Mouse (Mus musculus): ENCODE data around the gene Myof. TPM values are rescaled to one million over a fixed set of nuclear protein-coding genes. Genes with fewer than 3 reads are reported as not detected.

The Myof gene
- polyA plus RNA-seq (2015; fragmentation: Illumina TruSeq; extraction: RNeasy Lipid Tissue Mini Kit (QIAGEN cat#74804); ENCODE audit: insufficient read depth, low read depth, low replicate concordance): 14.1 TPM

DNA sequence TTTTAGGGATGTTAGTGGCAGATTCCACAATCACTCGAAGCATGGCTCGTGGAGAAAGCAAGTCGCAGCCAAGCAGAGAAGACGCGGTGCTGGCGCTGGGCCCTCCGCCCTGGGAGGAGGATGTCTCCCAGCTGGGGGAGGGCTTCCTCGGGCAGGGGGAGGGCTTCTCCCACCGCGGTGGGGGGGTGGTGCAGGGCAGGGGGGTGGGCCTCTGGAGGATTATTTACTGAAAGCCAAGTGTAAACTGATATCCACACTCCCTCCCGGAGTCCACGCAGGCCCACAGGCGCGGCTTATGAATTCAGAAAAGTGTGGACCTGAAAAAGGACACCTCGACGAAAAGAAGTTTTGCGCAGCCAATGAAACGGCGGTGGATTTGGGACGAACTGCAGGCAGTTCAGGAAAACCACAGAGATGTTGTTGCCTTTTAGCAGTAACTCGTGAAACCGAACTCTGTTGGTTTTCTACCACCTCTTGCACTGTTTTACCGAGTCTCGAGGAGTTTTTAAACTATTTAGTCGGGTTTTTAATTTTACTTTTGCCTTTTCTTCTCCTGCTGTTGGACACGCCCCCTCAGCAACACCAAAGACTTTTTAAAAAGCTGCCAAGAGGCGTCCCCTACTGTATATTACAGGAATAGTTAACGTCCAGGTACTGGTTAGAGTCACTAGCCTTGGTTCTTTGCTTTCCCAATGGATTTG is at the start of gene Myof:
TSS of gene Myof (minus strand) at position 297 of the 701 bp plus-strand sequence.

DNA sequence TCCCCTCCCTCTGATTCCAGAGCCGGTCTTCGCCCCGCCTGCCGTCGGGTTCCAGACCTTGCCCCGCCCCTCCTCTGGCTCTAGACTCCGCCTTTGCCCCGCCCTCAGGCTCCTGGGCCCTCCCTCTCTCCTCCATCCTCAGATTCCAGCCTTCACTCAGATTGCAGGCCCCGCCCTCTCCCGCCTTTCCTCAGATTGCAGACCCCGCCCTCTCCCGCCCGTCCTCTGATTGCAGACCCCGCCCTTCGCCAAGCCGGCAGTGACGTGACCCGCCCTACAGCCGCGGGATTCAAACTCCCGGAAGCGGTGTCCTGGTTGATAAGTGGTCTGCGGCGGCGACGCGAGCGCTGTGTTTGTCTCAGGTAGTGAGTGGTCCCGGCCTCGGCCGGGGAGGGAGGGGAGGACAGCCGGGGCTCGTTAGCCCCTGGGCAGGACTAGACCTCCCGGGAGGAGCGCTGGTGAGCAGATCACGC is 11.4 kb upstream of the Myof start, which contains the start of gene Cep55:
TSS of gene Cep55 (plus strand) at position 292 of the 473 bp plus-strand sequence.

Other genes starting within 250 kb of the Myof start
- not detected for gene Cep55, start 11.4 kb upstream of the Myof start, polyA plus RNA-seq (2015; fragmentation: Illumina TruSeq; extraction: RNeasy Lipid Tissue Mini Kit (QIAGEN cat#74804); ENCODE audit: insufficient read depth, low read depth, low replicate concordance)
- 1.2 TPM for gene Ffar4, start 53.5 kb upstream of the Myof start, polyA plus RNA-seq (2015; fragmentation: Illumina TruSeq; extraction: RNeasy Lipid Tissue Mini Kit (QIAGEN cat#74804); ENCODE audit: insufficient read depth, low read depth, low replicate concordance)
- gene Rbp4, start 81.7 kb upstream of the Myof start, polyA plus RNA-seq (2015; fragmentation: Illumina TruSeq; extraction: RNeasy Lipid Tissue Mini Kit (QIAGEN cat#74804); ENCODE audit: insufficient read depth, low read depth, low replicate concordance): 16.3 TPM
- not detected for gene Pde6c, start 89.2 kb upstream of the Myof start, polyA plus RNA-seq (2015; fragmentation: Illumina TruSeq; extraction: RNeasy Lipid Tissue Mini Kit (QIAGEN cat#74804); ENCODE audit: insufficient read depth, low read depth, low replicate concordance)
- gene Fra10ac1, start 180.6 kb upstream of the Myof start, polyA plus RNA-seq (2015; fragmentation: Illumina TruSeq; extraction: RNeasy Lipid Tissue Mini Kit (QIAGEN cat#74804); ENCODE audit: insufficient read depth, low read depth, low replicate concordance): 8.7 TPM
- 0.42 TPM for gene Lgi1, start 221.0 kb upstream of the Myof start, polyA plus RNA-seq (2015; fragmentation: Illumina TruSeq; extraction: RNeasy Lipid Tissue Mini Kit (QIAGEN cat#74804); ENCODE audit: insufficient read depth, low read depth, low replicate concordance)